Mouse (Mus musculus) thymus, postnatal 25 days (tissue): ENCODE data around the gene Fam162b.

Experiments used
- DNase-seq: peaks from one replicate; pipeline ENCODE4 v3.0.0; 2022

Gene Fam162b

DNA sequence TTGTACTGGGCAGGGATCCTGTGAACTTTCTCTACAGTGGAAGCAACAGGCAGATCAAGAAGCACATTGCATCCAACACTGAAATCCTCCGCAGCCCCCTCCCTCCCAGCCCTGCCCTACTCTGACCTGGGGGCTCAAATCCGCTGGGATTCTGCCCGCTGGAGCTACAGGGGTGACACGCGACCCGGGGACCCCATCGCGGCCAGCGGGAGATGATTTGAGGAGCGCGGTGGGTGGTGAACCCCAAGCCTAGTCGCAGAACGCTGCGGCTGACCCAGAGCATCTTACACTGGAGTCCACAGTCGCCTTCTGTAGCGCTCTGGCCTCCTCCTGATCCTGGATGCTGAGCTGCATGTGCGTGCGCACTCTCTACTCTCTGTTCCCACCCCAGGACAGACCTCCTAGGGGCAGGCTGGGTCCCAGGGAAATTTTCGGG is at the start of gene Fam162b:
Gene Fam162b (minus strand): TSS at position 379 of the 436 bp plus-strand sequence.
- no peak for DNase-seq

DNA sequence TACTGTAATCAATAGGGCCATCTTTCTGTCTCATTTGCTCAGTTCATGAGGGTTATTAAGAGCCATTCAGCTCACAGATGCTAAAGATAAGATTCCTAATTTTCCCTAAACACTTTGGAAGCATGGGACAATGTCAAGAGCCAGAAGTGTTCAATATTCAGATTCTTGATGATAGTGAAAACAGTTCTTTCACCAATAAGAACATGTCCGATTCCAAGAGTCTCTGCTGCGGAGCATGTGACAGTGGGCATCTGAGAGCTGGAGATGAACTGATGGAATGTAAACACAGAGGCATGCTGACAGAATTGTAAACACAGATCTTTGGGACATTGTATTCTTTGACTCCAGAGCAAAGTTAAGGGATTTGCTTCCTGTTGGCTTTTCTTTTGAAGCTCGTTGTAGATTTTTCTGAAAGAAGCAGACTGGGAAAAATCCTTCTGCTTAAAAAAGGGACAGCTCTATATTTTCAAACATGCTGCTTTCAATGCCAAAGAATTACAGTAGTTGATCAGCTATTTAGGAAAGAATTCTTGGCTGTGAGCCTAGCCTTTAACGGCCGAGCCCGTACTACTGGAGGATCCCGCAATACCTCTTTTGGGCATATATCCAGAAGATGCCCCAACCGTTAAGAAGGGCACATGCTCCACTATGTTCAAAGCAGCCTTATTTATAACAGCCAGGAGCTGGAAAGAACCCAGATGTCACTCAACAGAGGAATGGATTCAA is 41.3 kb upstream of the Fam162b start, which contains the start of gene Gprc6a:
Gene Gprc6a (minus strand): TSS at position 51 of the 726 bp plus-strand sequence.
- DNase-seq, result no peak

DNA sequence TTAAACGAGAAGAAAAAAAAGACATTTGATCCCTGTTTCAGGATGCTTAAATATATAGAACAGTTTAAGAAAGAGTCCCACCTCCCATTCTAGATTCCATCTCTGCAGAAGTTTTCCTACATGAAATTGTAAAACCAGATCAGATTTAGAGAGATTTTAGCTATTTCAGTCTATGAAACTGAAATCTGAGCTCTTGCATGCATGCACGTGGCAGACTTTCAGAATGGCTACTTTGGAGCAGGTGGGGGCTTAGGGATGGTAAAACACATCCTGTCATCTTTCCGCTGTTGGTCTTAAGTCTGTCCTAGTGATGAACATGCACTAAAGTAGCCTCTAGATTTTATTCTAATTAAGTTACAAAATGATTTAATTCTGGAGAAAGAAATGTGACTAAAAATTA is 30.9 kb upstream of the Fam162b start:
- DNase-seq, result no peak

DNA sequence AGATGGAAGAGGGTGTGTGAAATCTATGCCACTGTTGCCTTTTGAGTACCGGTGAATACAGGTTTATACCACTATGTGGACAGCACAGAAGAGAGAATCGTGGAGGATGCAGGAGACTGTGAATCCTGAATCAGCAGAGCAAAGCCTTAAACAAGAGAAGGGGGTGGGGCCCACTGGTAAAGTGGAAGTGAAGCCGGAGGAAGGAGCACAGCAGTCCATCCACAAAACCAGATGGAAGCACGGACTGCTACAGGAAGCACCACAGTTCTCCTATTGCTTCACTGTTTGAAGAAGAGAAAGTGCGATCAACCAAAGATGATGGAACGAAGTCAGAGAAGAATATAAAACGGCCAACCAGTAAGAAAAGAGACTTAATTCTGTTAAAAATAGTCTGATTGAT is 29.8 kb upstream of the Fam162b start:
- no peak for DNase-seq

DNA sequence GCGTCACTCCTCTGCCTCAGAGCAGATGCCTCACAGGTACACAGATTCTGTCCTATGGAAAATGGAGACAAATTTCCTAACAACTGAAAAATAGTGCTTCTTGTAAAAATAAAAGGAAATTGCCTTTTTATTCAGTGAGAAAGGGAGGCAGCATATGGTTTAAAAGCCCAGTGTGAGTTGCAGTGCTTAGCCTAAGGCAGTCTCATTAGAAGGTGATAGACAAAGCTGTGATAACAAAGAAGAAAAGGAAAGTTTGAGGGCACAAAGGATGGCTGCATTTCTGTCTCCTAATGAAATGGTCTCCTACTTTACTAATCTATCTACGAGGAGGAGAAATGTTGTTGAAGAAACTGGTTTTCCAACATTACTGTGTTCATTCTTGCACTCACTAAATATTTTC is 28.2 kb upstream of the Fam162b start:
- DNase-seq, result no peak

DNA sequence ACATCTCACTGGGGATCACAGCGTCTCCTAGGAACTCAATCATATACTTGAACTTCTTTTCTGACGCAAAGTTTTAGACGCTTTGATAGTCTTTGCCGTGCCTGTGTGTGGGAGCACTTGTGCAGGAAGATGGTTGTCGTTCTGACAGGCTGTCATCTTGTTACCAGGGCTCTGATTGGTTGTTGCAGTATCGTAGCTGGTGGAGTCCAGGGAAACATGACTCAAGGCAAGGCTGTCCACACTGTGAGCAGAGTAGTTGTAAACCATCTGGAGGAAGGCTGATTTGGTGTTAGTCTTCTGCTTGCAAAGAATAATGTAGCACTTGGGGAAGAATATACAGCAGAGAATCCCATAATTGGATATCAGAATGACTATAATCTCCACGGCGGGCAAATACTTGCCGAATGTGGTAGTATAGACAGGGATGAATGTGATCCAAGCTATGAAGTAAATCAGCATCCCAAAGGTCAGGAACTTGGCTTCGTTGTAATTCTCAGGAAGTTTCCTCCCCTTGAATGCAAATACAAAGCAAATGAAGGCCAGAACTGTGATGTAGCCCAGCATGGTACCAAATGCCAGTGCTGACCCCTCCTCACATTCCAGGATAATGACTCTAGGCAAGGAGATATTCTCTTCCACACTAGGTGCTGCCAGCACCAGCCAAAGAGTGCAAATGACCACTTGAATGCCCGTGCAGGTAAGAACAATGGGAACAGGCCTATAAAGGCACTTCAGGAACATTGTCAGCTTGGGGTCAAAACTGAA is 24.7 kb upstream of the Fam162b start:
- no peak for DNase-seq

DNA sequence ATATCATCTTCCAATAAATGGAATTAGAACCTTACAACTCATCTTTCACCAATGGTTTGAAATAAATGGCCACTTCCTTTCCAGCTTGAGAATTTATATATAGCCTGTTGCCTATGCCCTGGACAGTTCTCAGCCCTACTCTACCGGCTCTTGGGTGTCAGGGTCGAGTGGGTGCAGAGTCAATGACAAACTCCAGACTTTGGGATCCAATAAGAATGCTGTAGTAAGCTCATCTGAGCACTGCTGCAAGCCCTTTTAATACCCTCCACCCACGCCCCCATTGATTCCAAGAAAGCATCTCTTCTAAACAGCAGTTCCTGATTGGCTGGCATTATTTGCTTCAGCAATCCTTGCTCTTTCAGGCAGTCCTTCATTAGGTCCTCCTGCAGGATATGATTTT is 23.1 kb upstream of the Fam162b start:
- no peak for DNase-seq

DNA sequence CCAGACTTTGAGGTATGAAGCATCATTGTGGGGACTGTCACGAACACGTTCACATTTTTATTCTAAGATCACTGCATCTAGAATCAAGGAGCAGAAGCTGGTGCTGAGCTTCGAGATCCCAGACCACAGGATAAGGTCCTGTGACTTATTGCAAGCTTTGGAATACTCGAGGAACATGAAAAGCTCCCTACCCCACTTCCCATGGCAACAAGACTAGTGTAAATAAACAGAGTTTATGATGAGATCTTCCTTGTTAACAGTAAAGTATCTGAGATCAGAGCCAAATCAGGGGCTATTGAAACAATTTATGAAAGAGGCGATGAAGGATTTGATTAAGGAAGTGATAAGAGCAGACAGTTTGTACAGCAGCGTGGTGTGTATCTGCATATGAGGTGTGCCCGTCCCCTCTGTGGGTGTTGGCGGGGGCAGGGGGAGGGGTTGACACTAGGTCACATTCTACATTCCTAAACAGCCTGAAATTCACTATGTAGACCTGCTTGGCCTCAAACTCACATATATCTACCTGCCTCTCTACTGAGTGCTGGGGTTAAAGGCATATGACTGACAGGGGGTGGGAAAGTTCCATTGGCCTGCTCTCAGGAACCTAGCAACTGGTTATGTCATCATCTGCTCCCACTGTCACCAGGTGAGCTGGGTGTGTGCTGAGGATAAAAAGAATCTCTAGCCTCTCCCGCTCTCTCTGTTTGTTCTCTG is 21.8 kb upstream of the Fam162b start:
- DNase-seq, result no peak

DNA sequence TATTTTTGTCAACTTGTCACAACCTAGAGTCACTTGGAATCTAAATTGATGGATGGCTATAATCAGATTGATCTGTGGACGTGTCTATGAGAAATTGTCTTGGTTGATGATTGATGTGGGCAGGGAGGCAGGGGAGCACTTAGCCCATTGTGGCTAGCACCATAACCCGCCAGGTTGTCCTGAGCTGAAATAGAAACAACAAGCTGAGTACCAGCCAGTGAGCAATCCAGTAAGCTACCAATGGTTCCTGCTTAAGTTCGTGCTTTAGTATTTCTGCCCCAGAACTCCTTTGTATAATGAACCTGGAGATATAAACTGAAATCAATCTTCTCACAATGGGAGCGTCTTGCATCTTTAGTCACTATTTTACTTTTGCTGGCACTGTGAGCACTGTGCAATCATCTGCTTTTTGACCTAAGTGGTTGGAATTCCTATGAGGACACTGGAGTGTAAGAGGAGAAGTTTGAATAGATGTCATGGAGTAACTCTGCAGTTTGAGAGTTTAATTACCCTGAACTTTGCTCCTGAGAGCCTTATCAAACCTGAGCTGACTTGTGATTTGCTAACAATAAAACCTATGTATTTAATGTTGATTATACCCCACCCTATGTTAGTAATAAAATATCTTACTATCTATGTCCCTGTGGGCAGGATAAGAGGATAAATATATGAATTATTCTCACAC is 19.6 kb upstream of the Fam162b start:
- no peak for DNase-seq

DNA sequence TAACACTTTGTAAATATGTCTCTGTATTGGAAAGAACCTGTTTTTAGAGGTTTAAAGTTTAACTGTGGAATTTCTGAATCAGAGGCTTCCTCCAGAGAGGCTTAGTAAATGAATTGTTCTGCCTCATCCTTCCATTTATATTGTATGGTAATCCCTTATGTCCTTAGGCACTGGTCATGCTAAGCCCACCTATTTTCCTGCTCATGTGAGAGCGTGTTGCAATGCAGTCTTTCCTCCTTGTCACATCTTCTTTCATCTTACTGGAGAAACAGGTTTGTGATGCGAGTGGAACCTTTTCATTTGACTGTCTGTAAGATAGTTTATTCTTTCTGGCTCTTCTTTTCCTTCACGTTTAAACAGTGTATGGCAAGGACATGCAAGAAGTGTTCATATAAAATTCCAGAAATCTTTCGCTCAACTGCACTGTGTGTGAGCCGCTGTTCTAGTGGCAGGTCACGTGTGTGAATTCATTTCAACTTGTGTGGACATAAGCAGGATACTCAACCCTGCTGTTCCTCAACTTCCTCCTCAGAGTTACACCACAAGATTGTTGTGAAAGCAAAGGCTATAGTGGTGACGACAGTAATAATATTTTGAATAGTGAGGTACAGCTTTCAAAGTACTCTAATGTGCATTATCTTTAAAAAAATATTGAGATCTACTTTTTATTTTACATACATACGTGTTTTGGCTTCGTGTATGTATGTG is 6.8 kb upstream of the Fam162b start:
- no peak for DNase-seq

DNA sequence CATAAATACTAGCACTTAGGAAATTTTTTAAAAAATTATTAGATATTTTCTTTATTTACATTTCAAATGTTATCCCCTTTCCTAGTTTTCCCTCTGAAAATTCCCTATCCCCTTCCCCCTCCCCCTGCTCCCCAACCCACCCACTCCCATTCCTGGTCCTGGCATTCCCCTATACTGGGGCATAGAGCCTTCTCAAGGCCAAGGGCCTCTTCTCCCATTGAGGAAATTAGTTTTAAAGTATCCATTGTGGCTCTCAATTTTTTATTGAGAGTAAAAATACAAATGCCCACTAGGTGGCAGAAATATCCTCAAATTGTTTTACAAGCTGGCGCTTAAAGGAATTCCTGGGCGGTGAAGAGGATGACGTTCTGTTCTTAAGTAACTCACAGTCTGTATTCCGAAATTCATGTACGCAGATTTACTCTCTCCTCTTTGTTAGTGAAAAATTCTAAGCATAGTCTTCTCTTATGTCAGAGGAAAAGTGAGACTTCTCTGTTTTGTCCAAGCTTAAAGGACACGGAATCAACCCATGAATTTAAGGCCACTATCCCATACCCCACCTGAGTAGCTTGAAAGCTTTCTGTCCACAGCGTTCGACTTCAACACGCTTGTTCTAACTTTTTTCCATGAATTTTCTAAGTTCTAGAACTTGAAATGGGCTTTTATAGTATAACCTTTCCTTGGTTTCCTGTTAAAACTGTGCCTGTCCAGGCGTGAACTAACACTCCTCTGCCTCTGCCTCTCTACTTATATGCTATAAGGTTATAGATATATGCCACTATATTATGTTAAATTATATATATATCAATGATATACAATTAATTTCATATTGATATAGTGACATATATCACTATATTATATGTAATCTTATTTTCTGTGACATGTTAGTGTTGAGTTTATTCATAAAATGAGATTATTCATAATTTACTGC is 4.9 kb upstream of the Fam162b start:
- no peak for DNase-seq

DNA sequence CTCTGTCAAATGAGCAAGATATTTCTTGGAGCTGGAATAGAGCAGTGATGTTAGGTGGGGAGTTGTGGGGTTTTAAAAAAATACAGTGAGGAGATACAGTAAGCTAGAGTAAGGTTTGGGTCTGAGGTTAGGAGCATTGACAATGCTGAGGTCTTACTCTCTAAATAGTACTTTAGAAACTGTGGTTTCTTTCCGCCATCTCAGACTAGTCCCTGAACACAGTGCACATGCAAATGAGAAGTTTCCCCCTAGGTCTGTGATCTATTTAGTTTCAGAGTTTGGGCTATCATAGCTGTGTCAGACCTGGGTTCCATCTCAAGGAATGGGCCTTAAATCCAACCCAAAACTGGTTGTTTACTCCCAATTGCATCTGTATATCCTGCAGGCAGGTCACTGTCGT is 1.3 kb upstream of the Fam162b start:
- no peak for DNase-seq

DNA sequence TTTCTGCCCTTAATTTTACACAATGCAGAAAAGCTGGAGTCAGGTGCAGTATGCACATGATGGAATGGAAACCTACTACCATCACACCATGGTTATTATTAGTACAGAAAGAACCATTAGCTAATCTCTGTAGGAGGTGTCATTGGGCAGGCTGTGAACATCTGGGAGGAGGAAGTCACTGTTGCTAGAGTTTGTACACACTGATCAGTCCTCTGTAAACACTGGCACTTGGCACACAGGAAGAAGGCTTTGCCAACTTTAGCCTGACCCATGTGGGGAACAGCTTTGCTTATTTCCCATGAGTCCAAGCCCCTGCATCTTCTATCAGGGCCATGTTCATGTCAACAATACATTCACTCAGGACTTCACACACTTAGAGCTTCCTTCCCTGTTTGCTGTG is 5.4 kb downstream of the Fam162b start:
- DNase-seq, result no peak

DNA sequence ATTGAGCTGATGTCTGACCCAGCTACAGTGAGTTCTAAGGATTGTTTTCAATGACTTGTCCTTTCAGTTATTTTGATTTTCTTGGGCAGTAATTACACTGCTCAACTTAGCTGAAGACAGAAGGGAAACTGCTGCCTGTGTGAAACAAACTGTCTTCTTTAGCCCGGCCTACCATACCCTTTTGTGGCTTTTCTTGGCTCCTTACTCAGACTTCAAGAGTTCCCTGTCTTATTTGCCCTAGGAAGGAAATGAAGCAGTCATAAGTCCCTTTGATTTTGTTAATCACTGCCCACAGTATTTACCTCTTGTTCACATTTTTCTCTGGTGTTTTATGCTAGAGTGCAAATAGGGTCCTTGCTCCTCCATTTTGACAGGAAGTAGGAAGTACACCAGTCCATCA is 5.9 kb downstream of the Fam162b start:
- DNase-seq, result no peak

DNA sequence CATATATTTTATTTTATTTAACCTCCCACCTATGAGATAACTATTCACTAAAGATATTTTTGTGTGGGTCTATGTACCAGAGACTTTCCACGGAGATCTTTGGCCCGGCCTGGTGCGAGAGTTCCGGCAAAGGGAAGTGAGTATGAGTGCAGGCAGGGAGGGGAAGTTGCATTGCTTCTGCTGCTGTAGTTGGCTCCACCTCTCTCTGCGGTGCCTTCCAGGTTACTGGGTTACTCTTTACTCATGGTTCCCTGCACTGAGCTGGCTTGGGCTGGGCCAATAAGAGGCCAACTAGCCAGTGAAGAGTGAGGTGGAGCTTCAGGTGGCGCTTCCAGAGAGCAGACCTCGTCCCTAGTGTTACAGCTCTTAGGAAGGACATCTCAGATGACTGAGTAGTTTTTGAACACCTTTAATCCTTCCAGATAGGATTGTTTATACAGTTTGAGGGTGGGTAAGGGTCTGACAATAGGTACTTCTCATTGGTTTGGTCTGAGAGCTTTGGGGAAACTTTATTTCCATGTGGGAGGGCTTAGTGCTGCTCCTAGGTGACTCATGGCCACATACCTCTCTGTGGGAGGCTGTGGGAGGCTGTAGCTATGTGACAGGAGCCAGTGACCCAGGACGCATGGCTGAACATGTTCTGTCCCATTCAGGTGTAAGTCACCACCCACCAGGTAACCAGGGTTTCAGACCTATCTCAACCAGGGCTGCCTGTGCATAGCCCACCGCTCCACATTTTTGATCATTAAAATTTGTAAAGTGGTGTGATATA is 18.9 kb downstream of the Fam162b start:
- no peak for DNase-seq

DNA sequence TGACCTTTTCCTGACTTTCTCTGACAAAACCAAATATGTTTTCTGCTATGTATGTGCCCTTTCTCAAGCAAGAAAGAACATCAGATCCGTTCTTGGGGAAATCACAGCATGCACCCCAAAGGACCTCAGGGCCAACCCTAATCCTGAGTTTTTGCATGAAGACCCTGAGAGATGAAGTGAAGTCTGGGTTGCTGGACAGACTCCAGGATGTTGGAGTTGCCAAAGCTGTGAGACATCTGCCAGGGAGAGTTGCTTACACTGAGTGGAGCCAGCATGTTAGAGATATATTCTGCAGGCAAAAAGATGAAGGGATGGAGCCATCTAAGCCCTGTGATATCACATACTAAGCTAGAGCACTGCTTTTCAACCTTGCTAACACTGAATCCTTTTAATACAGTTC is 34.3 kb downstream of the Fam162b start:
- DNase-seq, result no peak

DNA sequence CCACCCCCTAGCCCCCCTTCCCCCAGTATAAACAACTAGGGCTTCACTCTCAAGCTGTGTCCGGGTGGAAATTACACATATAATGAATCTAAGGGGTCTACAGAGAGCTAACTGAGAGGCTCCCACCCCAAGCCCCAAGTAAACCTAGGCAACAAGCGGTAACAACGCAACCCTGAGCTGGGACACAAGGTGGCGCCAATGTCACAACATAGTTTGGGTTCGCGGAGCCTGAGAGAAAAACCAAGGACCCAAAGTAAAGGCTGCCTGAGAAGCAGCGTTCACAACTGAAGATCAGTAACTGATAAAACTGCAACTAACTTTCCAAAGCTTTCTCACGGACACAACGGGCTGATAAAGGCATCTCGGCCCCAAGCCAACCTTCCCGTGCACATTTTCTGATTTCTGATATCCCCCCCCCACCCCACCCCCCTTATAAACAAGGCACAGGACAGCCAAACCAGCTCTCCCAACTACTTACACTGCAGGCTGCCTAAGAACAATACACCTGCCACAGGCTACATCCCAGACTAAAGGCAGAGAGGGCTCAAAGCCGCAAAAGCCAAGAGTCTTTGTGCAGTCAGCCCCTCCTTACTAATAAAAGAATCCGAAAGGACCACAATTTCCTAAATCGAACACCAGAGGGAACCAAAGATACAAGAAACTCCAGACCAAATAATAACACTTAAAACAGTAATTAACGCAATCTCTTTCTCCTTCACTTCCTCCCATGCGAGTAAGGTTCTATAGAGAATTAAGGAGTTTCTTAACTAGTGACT is 36.8 kb downstream of the Fam162b start:
- peak; percentile 42 for DNase-seq
